Mouse (Mus musculus): ENCODE measurements around the gene Ms4a10. TPM values are rescaled to one million over a fixed set of nuclear protein-coding genes. Genes with fewer than 3 reads are reported as not detected.
A peak's percentile ranks its signal among the peaks of the same experiment; 100 is the strongest.

The Ms4a10 gene
- polyA plus RNA-seq, 1 experiment: not detected

- no peak overlapping the region for H3K4me3 ChIP-seq (ENCODE audit: insufficient read depth, low read length)
- H3K4me1 ChIP-seq (ENCODE audit: control insufficient read depth, insufficient read depth, low read length): peaks cover 11% of the 10 kb centered on the region
- no peak for TF ChIP-seq POLR2A (IDR thresholded peaks at IDR 0.05; ENCODE audit: low read depth, low read length)
- no peak for TF ChIP-seq CTCF (IDR thresholded peaks at IDR 0.05; ENCODE audit: borderline replicate concordance, insufficient read depth, low read length)
- peak overlapping the region; percentile 24 for H3K27ac ChIP-seq (ENCODE audit: insufficient read depth, low read length)
These were observed 48.3 kb downstream of the Ms4a10 start for GRCm38 (mm10) chr19:10926123-10926621.

DNA sequence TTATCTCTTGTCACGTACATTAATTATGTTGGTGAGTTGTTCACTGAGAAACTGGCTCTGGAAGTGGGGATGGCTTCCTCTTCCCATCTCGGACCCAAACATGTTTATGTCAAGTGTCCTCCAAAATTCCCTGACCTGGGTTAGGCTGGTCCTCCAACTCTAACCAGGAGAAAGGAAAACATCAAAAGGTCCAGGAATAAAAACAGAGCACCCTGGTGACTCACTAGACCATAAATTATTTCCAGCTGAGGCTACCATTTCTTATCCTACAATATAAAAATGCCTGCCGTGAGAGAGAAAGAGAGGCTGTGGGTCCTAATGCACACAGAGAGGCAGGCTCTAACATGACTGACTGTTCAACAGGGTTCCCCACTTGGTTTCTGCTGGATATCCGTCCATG is 50.2 kb downstream of the Ms4a10 start:
- Histone ChIP-seq H3K27ac (ENCODE audit: insufficient read depth, low read length) (peak overlapping the region; percentile 55), H3K4me1 (ENCODE audit: control insufficient read depth, insufficient read depth, low read length) (peaks cover 11% of the 10 kb centered on the region), H3K4me3 (ENCODE audit: insufficient read depth, low read length) (no peak overlapping the region)
- TF ChIP-seq POLR2A (IDR thresholded peaks at IDR 0.05; ENCODE audit: low read depth, low read length) (no peak), CTCF (IDR thresholded peaks at IDR 0.05; ENCODE audit: borderline replicate concordance, insufficient read depth, low read length) (no peak)

DNA sequence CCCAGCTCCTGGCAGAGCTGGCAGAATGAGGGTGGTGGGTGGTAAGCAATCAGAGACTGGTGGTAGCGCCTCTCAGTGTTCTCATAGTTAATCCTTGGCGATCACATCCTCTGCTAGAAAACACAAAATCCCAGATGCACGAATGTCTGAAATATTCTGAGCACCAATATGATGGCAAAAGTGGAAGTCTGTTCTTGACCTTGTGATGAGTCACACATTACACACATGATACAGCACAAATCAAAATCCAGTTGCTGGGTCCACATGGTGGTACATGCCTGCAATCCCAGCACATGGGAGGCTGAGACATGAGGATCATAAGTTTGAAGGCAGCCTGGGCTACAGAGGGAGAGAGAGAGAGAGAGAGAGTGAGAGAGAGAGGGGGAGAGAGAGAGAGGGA is 53.4 kb downstream of the Ms4a10 start:
- peaks cover 7% of the 10 kb centered on the region; the same call in 1 of the 2 replicates for H3K4me1 ChIP-seq (ENCODE audit: control insufficient read depth, insufficient read depth, low read length)
- no peak for TF ChIP-seq POLR2A (IDR thresholded peaks at IDR 0.05; ENCODE audit: low read depth, low read length)
- TF ChIP-seq CTCF (IDR thresholded peaks at IDR 0.05; ENCODE audit: borderline replicate concordance, insufficient read depth, low read length): no peak
- H3K4me3 ChIP-seq (ENCODE audit: insufficient read depth, low read length): no peak overlapping the region
- H3K27ac ChIP-seq (ENCODE audit: insufficient read depth, low read length): no peak overlapping the region

- no peak within 1 kb of the TSS for H3K27ac ChIP-seq (ENCODE audit: insufficient read depth, low read length)
- TF ChIP-seq POLR2A (IDR thresholded peaks at IDR 0.05; ENCODE audit: low read depth, low read length) (no peak), CTCF (IDR thresholded peaks at IDR 0.05; ENCODE audit: borderline replicate concordance, insufficient read depth, low read length) (no peak)
These were observed 53.9 kb downstream of the Ms4a10 start, which contains the start of gene Zp1 for GRCm38 (mm10) chr19:10920532-10920931. Zp1 (minus strand) TSS chr19:10920632.

GRCm38 (mm10) chr19:10918321-10918991 is 56.0 kb downstream of the Ms4a10 start:
- TF ChIP-seq POLR2A (IDR thresholded peaks at IDR 0.05; ENCODE audit: low read depth, low read length) (no peak), CTCF (IDR thresholded peaks at IDR 0.05; ENCODE audit: borderline replicate concordance, insufficient read depth, low read length) (no peak)
- Histone ChIP-seq H3K4me3 (ENCODE audit: insufficient read depth, low read length) (no peak overlapping the region), H3K4me1 (ENCODE audit: control insufficient read depth, insufficient read depth, low read length) (no peaks in the 10 kb centered on the region), H3K27ac (ENCODE audit: insufficient read depth, low read length) (no peak overlapping the region)

More at GRCm38 (mm10) chr19:10920532-10920931, 53.9 kb downstream of the Ms4a10 start, which contains the start of gene Zp1:
- Histone ChIP-seq H3K4me3 (ENCODE audit: insufficient read depth, low read length) (no peak within 1 kb of the TSS), H3K4me1 (ENCODE audit: control insufficient read depth, insufficient read depth, low read length) (peaks cover 4% of the 10 kb centered on the region; the same call in 1 of the 2 replicates)

DNA sequence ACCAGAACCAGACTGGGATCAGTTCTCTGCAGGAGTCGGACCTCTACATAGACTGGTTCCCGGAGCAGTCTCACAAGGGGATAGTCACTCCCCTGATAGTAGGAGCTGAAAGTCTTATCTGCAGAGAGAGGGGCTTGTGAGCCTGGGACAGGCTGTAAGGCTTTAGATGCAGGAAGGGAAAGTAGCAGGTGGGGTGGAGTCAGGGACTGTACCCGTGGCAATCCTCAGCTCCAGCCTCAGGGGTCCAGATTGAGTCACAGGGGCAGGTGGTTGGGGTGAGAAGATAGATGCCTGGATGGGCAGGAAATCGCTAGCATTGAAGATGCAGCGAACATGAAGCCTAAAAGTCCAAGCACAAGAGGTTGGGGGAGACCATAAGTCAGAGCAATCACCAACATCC is 58.0 kb downstream of the Ms4a10 start:
- peaks cover 3% of the 10 kb centered on the region; the same call in 1 of the 2 replicates for H3K4me1 ChIP-seq (ENCODE audit: control insufficient read depth, insufficient read depth, low read length)
- H3K27ac ChIP-seq (ENCODE audit: insufficient read depth, low read length): no peak overlapping the region
- no peak for TF ChIP-seq POLR2A (IDR thresholded peaks at IDR 0.05; ENCODE audit: low read depth, low read length)
- TF ChIP-seq CTCF (IDR thresholded peaks at IDR 0.05; ENCODE audit: borderline replicate concordance, insufficient read depth, low read length): no peak
- no peak overlapping the region for H3K4me3 ChIP-seq (ENCODE audit: insufficient read depth, low read length)

DNA sequence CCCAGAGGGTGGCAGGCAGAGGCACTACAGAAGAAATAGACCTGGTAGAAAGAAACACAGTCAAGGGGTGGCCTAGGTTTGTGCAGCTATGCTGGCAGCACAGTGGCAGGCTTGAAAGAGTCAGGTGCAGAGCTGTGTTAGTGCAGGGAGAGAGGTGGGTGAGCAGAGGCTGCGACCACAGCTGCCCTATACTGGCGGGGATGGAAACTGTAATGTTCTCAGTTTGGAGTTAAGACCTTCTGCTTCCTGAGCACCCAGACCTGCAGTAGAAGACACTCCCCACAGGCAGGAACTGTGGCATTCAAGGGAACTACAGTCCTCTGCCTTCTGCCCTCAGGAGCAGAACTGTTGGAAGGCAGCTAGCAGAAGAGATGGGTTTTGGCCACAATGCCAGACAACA is 59.6 kb downstream of the Ms4a10 start:
- Histone ChIP-seq H3K4me1 (ENCODE audit: control insufficient read depth, insufficient read depth, low read length) (peaks cover 5% of the 10 kb centered on the region; the same call in 1 of the 2 replicates), H3K27ac (ENCODE audit: insufficient read depth, low read length) (no peak overlapping the region), H3K4me3 (ENCODE audit: insufficient read depth, low read length) (no peak overlapping the region)
- no peak for TF ChIP-seq CTCF (IDR thresholded peaks at IDR 0.05; ENCODE audit: borderline replicate concordance, insufficient read depth, low read length)
- TF ChIP-seq POLR2A (IDR thresholded peaks at IDR 0.05; ENCODE audit: low read depth, low read length): no peak

- Histone ChIP-seq H3K4me1 (ENCODE audit: control insufficient read depth, insufficient read depth, low read length) (peaks cover 5% of the 10 kb centered on the region; the same call in 1 of the 2 replicates), H3K4me3 (ENCODE audit: insufficient read depth, low read length) (no peak overlapping the region), H3K27ac (ENCODE audit: insufficient read depth, low read length) (no peak overlapping the region)
- no peak for TF ChIP-seq CTCF (IDR thresholded peaks at IDR 0.05; ENCODE audit: borderline replicate concordance, insufficient read depth, low read length)
- no peak for TF ChIP-seq POLR2A (IDR thresholded peaks at IDR 0.05; ENCODE audit: low read depth, low read length)
These were observed 60.2 kb downstream of the Ms4a10 start for GRCm38 (mm10) chr19:10914291-10914690.

Other genes with a start within 250 kb of the Ms4a10 start
- not detected in 2 replicates for gene Cd5, start 235.7 kb downstream of the Ms4a10 start, polyA plus RNA-seq (2011; ENCODE audit: insufficient read length, low read depth, missing spikeins)
- gene Cd6, start 144.6 kb downstream of the Ms4a10 start, polyA plus RNA-seq (2011; ENCODE audit: insufficient read length, low read depth, missing spikeins): not detected in 2 replicates
- 0.53 and 2.1 TPM in 2 replicates for gene Slc15a3, start 134.9 kb downstream of the Ms4a10 start, polyA plus RNA-seq (2011; ENCODE audit: insufficient read length, low read depth, missing spikeins)
- gene Tmem132a, start 104.7 kb downstream of the Ms4a10 start, polyA plus RNA-seq (2011; ENCODE audit: insufficient read length, low read depth, missing spikeins): 29.6 and 37.5 TPM in 2 replicates
- 50.6 and 59.9 TPM in 2 replicates for gene Tmem109, start 92.7 kb downstream of the Ms4a10 start, polyA plus RNA-seq (2011; ENCODE audit: insufficient read length, low read depth, missing spikeins)
- 115 TPM in 2 replicates for gene Prpf19, start 79.4 kb downstream of the Ms4a10 start, polyA plus RNA-seq (2011; ENCODE audit: insufficient read length, low read depth, missing spikeins)
- gene Zp1, start 54.0 kb downstream of the Ms4a10 start, polyA plus RNA-seq (2011; ENCODE audit: insufficient read length, low read depth, missing spikeins): not detected in 2 replicates
- gene Ptgdr2, start 37.5 kb downstream of the Ms4a10 start, polyA plus RNA-seq (2011; ENCODE audit: insufficient read length, low read depth, missing spikeins): not detected in 2 replicates
- 12.3 and 13.1 TPM in 2 replicates for gene Ccdc86, start 25.4 kb downstream of the Ms4a10 start, polyA plus RNA-seq (2011; ENCODE audit: insufficient read length, low read depth, missing spikeins)
- gene Ms4a15, start 18.6 kb upstream of the Ms4a10 start, polyA plus RNA-seq (2011; ENCODE audit: insufficient read length, low read depth, missing spikeins): not detected in 2 replicates
- gene Ms4a18, start 43.4 kb upstream of the Ms4a10 start, polyA plus RNA-seq (2011; ENCODE audit: insufficient read length, low read depth, missing spikeins): not detected in 2 replicates
- gene Ms4a8a, start 106.4 kb upstream of the Ms4a10 start, polyA plus RNA-seq (2011; ENCODE audit: insufficient read length, low read depth, missing spikeins): not detected in 2 replicates
- not detected in 2 replicates for gene 1700017D01Rik, start 156.2 kb upstream of the Ms4a10 start, polyA plus RNA-seq (2011; ENCODE audit: insufficient read length, low read depth, missing spikeins)
- gene 1700025F22Rik, start 190.7 kb upstream of the Ms4a10 start, polyA plus RNA-seq (2011; ENCODE audit: insufficient read length, low read depth, missing spikeins): not detected in 2 replicates
- gene Ms4a13, start 222.1 kb upstream of the Ms4a10 start, polyA plus RNA-seq (2011; ENCODE audit: insufficient read length, low read depth, missing spikeins): not detected in 2 replicates

Data from embryonic fibroblast, embryonic 13.5 days (primary cell).